Mouse (Mus musculus) c-Kit-positive CD71-positive TER-119-positive erythroid progenitor cells, embryonic 14.5 days (primary cell): Measurements from ENCODE around the gene Ptger1.

Experiments used
- DNase-seq: peaks from one replicate; pipeline ENCODE4 v3.0.0-alpha.2; 2013; ENCODE audit warnings: low spot score

Ptger1 gene

DNA sequence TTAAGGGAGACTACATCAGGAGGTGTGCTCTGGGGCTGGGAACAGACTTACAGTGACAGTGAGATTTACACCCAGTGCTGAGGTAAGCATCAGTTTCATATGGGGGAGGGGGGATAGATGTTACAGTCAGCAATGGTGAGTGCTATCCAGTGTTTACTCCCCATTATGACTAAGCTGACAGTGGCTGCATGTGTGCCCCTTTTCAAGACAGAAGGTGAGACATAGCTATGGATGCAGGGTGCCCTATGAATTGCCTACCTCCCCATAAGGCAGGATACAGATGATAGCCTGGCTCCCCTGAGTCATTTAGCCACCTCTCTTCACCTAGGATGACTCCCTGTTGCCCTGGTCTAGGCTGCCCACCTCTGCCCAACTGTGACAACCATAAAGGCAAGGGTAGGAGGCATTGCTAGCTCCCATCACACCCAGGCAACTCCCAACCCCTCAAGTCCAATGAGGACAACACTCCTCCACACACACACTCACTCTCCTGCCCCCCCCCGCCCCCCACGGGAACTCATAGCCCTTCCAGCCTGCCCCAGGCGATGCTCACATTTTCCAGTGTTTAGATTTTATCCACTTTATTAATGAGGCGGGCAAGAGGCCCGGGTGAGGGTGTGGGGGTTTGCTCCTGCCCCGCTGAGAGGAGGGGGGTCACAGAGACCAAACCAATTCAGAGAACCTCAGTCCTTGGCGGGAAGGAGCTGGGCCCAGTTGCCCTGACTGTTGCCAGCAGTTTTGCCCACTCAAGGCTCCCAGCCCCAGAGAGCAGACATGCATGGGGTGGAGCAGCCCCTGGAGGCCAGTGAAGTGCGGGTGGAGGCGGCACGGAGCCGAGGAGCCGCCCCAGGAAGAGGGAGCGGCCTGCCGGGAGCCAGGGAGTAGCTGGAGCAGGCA lies at the start of gene Ptger1:
Gene Ptger1 (plus strand): TSS at position 710 of the 897 bp plus-strand sequence.
- no peak for DNase-seq

DNA sequence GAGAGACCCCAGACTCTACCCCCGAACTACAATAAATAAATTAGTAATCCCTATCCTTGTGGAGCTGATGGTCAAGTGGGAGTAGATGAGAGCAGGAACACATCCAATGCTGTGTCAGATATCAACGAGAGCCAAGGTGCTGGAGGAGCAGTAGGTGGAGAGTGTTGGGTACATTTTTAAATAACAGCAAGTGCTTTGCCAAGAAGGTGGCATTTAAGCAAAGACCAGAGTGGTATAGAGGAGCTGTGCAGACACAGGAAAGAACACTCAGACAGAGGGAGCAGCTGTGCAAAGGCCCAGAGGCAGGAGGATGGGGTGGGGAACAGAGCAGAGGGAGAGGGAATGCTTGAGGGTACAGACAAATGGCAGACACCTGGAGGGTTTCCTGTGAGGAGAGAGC lies 49.4 kb upstream of the Ptger1 start:
- no peak for DNase-seq

DNA sequence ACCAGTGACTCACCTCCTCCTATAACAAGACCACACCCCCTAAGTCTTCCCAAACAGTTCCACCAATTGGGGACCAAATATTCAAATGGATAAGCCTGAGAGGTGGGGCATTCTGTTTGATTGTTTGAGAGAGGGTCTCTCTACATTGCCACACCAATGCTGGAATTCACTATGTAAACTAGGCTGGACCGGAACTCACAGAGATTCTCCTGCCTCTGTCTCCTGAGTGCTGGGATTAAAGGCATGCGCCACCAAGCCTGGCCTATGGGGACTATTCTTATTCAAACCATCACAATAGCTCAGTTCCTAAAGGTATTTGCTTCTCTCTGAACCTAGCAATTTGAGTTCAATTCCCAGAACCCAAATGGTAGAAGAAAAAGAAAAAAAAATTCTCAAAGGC lies 47.9 kb upstream of the Ptger1 start:
- DNase-seq = no peak

DNA sequence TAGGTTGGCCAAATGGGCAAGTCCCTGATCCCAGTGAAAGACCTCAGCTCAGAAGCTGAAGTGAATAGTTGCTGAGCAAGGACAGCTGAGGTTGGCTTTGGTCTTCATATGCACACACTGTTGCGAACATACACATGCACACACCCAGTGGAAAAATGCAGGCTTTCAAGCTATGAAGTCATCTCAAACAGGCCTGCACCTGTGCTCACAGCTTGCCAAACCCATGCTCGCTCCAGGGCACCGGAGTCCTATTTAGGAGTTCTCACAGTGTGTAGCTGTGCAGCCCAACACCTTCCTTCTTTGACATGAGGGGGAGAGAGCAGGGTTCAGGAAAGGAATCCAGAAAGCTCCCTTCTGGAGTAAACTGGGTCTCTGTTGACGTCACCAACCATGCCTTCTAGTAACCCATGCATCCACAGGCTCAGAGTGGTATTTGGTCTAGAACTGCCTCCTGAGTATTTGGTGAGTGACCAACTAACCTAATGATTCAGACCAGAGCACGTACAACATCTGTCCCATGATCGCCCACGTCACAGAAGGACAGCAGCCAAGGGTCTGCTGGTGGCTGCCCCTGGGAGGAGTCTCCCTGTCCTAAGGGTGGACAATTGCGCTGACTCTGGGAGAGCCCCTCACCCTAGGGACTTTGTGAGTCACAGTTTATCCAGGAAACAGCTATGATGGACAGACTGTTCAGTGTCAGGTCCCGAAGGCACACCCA lies 46.8 kb upstream of the Ptger1 start:
- DNase-seq = no peak

DNA sequence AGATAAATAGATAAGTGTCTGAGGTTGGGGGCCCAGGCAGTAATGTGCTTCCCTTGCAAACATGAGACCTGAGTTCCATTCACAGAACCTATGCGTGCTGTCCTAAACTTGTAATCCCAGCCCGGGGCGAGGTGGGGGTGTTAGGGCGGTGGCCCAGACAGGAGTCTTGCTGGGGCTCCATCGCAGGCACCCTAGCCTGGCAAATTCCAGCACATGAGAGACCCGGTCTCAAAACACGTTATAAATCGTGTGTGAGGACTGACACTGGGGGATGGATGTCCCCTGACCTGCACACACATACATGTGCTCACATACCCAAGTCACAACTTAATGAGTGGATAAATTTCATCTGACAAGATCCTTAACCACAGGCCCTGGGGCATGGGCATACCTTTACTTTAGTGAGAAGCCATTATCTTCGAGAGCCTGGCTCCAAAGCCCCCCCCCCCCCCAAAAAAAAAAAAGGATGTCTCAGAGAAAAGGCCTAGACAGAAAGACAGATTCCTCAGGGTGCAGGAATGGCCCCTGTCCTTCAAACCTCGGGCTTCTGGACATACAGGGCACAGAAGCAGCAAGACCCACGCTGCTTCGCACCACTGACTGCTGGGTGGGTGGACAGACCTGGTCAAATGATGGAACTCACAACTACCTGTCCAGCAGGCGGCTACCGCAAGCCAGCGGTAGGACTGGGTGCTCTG lies 44.6 kb upstream of the Ptger1 start:
- no peak for DNase-seq

DNA sequence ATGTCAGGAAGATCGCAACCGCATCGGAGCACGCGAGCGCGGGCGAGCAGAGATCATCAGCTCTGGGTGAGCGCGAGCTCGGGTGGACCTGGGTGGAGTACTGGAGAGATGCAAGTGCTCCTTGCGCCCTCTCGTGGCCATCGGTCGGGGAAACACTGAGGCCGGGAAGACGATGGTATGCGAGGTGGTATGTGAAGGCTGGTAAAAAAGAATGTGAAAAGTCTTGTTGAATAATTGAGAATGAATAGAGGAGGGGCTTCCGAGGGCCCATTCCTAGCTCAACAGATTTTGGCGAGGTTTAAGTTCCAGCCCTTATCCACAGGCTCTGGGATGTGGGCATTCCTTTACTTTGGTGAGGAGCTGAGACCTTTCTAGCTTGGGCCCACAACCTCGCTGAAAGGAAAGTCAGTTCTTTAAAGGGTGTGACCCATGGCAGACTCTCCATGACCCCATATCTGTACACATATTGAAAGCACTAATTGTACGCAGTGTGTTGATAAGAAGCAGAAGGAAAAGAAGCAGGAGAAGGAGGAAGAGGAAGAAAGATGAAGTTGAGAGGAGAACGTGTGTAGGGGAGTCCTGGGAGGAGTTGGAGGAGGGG lies 44.0 kb upstream of the Ptger1 start:
- DNase-seq = peak; percentile 94

DNA sequence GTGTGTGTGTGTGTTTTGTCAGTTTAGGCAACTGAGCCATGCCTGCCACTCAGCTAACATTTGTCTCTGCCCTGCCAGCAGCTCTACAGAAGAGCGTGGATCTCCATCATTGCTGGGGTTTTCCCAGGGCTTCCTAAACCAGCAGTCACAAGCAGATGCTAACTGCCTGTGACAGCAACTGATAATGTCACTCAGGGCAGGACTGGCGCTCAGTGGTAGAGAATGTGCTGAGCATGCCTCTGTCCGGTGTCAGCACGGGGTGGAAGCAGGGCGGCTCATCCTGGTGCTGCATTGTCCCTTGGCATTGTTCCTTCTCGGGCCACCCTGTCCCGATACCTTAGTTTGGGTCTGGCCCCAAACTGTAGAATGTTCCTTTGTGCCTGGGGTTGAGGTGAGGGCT lies 42.9 kb upstream of the Ptger1 start:
- DNase-seq = peak; percentile 64

DNA sequence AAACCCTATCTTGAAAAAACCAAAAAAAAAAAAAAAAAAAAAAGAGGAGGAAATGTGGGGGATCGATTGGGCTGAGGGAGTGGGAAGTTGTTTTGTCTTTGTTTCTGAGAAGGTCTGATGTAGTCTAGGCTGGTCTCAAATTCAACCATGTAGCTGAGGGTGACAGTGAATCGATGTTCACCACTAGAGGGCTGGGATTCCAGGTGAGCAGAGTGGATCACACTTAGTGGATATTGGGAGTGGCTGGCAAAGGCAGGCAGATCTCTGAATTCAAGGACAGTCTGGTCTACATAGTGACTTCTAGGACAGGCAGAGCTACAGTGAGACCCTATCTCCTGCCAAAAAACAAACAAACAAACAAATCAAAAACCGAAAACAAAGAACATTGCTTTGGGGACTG lies 41.7 kb upstream of the Ptger1 start:
- no peak for DNase-seq

DNA sequence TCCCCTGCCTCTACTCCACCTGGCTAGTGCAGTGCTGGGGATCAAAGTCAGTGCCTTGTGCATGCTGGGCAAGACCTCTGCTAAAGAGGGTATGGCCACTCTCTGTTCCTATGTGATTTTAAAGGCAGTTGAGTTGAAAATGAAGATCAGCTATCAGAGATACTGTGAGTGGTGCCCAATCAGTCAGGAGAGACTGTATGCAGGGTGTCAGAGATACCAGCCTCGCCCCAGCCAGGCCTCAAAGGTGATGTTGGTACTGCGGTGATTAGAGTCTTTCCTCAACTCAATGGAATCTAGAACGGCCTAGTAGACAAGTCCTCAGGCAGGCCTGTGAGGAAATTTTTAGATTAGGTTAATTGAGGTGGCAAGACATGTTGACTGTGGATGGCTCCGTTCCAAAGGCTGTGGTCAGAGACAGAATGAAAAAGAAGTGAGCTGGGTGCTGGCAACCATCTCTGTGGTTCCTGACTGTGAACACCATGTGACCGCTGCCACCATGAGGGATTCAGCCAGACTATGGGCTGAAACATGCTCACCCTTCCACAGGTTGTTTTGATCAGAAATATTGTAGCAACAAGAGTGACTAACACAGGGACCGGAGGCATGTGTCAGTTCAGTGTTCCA lies 40.7 kb upstream of the Ptger1 start:
- no peak for DNase-seq

DNA sequence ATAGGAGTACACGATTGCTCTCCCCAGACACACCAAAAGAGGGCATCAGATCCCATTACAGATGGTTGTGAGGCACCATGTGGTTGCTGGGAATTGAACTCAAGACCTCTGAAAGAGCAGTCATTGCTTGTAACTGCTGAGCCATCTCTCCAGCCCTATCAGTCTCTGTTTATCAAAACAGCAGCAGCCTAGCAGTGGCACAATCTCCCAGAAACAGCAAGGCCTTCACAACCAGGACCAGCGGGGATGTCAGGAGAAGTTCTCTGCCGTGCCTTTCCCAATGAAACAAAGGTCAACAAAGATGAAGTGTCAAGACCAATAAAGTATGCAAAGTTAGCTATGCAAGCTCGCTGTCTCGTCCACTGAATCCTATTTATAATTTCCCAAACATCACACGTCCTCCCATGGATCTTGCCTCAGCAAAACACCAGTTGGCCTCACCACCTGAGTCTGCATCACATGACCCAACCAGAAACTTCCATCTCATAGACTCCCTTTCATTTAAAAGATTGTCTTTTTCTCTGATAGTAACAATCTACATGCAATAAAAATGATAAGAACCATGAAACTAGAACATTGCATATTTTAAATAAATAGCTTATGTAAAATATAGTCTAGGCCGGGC lies 34.3 kb upstream of the Ptger1 start:
- no peak for DNase-seq

DNA sequence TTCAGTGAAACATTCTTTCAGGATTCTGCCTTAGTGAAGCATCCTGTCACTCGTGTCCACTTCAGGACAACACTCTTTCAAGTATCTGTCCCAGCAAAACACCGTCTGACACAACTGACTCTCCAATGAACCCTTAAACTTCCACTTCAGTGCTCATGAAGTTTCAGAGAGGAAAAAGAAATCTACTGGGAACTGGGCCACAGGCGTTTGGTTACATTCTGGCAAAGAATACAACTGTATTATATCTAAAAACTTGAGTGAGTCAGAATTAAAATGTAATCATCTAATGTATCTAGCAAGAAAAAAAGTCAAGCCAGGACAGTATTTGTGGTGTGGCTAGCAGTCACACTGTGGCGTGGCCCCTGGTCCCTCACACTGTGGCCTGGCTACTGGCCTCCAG lies 27.6 kb upstream of the Ptger1 start:
- no peak for DNase-seq

DNA sequence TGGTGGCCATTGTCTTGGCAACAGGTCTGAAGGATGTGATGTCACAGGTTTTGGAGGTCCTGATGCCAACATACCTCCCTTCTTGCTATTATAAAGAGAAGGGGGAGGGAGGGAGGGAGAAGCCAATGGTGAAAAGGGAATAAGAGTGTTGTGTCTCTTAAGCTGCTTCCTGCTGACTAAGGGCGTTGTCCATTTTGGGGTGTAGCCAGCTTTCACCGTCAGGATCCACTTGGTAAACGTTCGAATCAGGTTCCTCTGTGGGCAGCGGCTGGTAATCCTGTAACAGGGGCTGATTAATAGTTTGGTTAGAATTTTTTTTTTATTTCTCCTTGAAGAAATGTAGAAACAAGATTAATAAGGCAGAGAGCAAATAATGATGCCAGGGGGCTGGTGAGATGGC lies 26.8 kb upstream of the Ptger1 start:
- no peak for DNase-seq

DNA sequence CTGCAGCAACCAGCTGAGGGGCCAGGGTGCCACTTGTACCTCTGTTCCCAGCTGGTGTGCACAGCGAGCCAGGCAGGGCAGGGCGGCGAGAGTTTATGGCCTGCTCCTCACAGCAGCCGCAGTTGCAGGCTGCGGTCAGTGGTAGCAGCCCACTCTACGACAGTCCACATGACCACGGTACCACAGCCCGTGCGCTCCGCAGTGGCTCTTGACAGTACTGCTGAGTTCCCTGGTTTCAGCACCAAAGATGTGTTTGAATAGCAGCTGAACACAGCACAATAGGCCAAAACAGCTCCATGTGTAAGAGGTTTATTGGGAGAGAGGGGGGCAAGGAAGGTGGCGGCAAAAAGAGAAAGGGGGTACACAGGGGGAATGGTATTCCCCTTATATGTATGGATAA lies 19.0 kb upstream of the Ptger1 start:
- no peak for DNase-seq

DNA sequence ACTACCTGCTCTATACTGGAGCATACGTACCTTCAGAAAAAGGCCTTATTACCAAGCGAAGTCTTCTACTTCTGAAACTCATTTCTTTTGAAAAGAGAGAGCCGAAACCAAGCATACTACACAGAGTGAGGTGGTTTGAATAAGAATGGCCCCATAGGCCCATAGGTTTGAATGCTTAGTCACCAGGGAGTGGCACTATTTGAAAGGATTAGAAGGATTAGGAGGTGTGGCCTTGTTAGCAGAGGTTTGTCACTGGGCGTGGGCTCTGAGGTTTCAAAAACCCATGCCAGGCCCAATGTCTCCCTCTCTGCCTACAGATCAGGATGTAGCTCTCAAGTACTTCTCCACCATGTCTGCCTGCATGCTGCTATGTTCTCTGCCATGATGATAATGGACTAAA lies 18.4 kb upstream of the Ptger1 start:
- DNase-seq = no peak

DNA sequence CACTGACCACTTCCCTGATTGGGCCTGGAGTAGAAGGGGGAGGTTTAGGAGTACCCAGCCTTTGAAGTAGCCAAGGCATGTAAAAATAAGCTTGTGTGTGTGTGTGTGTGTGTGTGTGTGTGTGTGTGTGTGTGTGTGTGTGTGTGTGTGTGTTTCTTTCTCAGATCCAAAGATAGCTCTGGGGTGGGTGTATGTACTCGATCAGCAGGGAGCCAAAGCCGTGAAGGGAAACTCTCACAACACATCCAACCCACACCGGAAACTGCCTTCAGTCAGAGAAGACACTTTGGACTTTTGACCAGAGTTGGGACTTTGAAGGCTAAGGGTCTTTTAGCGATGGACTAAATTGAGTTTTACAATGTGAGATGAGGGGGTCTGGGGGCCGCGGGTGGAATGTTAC lies 16.8 kb upstream of the Ptger1 start:
- DNase-seq = no peak

DNA sequence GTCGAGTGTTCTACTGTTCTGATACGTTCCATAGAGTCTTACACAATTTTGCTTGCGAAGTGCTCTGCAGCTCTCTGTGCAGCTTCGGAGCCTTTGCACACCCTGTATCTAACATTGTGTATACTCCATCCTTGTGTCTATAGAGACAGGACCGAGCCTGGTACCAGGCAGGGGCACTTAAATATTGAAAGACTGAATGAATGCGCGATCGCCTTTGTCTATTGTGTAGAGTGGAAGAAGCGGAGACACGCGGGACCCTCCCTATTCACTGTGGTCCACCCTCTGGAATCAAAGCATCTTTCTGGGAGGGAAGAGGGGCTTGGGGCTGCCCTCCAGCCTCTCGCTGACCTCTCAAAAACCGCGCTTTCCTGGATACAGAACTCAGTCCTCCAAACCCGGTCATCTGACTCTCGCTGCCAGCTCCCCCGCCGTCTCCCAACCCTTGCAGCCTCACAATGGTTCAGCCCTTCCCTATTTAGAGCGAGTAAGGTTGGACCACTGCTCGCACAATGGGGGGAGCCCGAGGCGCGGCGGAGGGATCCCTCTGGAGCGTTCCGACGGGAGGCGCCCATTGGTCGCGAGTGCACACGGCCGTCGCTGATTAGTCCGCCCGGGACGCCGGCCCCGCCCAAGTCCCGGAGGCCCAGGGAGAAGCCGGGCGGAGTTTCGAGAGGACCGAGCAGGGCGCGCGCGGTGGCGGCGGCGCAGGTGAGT lies 14.3 kb upstream of the Ptger1 start, which contains the start of gene Gipc1:
Gene Gipc1 (plus strand): TSS at position 648 of the 714 bp plus-strand sequence.
- DNase-seq = peak; percentile 98

DNA sequence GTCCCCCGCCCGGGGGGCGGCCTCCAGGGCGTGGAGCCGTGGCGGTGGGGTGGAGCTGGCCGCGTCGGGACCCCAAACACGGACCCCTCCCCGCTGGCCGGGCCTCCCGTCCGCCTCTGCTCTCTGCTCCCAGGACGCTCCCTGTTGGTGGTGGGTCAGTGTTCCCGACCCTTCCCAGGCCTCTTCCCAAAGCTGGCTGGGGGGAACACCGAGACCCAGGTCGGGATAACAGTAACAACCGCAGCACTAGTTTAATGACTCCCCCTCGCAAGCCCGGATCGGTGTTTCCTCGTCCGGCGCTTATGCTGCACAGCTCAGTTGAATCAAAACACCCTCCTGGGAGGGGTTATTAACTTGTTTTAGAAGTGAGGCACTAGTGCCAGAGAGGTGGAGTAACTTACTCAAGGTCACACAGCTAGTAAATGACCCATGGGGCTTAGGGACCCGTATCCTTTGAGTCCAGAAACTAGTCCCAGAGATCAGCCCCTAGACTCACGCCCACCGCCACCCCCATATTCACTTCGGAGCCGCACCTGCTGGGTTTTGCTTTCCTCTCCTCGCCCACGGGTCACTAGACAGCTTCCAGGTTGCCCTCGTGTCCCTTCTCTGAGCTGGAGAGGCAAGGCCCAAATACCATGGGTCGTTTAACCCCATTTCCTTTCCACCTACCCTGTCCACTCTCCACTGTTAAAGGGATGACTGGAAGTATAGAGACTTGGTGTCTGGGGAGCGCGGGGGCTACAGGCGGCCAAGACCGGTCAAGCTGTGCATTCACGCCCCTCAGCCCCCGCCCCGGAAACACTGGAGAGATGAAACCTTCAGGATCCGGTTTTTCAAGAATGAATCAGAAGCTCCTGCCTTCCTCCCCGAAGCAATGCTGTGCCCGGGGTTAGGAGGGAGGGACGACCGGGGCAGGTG lies 13.5 kb upstream of the Ptger1 start:
- DNase-seq = peak; percentile 34

DNA sequence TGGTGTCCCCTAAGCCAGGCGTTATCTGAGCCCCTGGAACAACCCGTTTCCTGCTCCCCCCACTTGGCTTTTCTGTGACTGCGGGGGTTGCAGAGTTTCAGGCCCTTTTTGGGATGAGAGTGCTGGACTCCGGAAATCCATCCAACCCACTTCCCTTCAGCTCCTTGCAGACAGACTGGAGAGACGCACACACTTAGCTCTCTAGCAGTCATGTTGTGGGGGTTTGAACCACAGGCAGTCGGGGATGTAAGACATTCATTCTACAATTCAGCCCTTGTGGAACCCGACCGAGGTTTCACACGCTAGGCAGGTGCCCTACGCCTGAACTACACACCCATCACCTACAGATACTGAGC lies 12.8 kb upstream of the Ptger1 start:
- DNase-seq = no peak

DNA sequence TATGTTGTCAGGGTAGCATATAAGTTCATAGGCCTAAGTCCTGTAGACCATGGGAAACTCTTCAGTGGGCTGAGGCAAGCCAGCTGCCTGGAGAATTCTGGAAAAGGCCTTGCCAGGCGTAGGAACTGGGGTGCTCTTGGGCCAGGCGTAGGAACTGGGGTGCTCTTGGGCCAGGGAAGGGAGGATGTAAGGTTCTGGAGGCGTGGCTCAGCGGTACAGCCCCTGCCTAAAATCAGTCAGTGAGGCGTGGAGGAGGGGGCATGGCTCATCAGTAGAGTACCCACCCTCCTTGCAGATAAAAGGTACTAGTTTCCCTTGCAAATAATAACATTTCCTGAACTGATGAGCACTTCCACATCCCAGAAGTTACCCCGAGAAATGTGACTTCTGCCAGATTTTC lies 11.8 kb upstream of the Ptger1 start:
- no peak for DNase-seq

DNA sequence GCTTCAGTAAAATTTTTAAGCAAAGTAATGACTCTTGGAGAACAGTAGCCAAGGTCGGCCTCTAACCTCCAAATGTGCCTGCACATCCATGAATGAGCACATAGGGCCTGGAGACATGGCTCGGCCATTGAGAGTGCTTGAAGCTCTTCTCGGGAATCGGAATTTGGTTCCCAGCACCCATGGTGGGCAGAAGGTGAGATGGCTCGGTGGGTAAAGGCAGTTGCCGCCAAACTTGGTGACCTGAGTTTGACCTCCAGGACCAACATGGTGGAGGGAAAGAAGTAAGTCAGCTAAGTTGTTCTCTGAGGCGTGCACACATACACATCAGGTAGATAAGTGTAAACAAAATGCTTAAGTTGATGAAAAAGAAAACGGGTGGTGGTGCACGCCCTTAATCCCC lies 10.4 kb upstream of the Ptger1 start:
- no peak for DNase-seq
